Mouse (Mus musculus) lung, postnatal 0 days (tissue): ENCODE results near the gene Ift122. TPM values are rescaled to one million over a fixed set of nuclear protein-coding genes. Genes with fewer than 3 reads are reported as not detected.
A peak's percentile ranks its signal among the peaks of the same experiment; 100 is the strongest.
"Not testable (repeated sequence)": the region's sequence is repeated elsewhere in the genome, so short reads cannot be mapped to it uniquely, and the experiment has no call there.

Experiments
- ATAC-seq: fragments of 200-750 bp; cut with Nextera tagmentation; 2 replicates; pipeline ENCODE4 v1.8.0; 2017; ENCODE audit warnings: moderate library complexity
- DNase-seq: peaks from one replicate; pipeline ENCODE4 v3.0.0-alpha.2; 2016; ENCODE audit warnings: low spot score
- H3K27ac ChIP-seq: fragments of 300-500 bp; sonication (generic); 2 replicates; pipeline ENCODE4 v1.5.1; 2014; ENCODE audit warnings: antibody characterized with exemption, mild to moderate bottlenecking, low read length, mixed read lengths
- H3K27me3 ChIP-seq: fragments of 300-500 bp; sonication (generic); replicated peaks from 2 replicates; pipeline ENCODE4 v1.6.1; 2014; ENCODE audit warnings: low read length, mixed read lengths; ENCODE audit not compliant: insufficient read depth
- H3K36me3 ChIP-seq: fragments of 300-500 bp; sonication (generic); 2 replicates; pipeline ENCODE4 v1.6.1; 2014; ENCODE audit warnings: low read length, mixed read lengths; ENCODE audit not compliant: insufficient read depth
- H3K4me1 ChIP-seq: fragments of 300-500 bp; sonication (generic); 2 replicates; pipeline ENCODE4 v1.6.1; 2014; ENCODE audit warnings: antibody characterized with exemption, low read depth, low read length, mixed read lengths; ENCODE audit not compliant: insufficient read depth
- H3K4me2 ChIP-seq: fragments of 300-500 bp; sonication (generic); replicated peaks from 2 replicates; pipeline ENCODE4 v1.6.1; 2014; ENCODE audit warnings: low read depth, mild to moderate bottlenecking, low read length, moderate library complexity, mixed read lengths
- H3K4me3 ChIP-seq: fragments of 300-500 bp; sonication (generic); 2 replicates; pipeline ENCODE4 v1.5.1; 2014; ENCODE audit warnings: low read depth, low read length
- H3K9ac ChIP-seq: fragments of 300-500 bp; sonication (generic); replicated peaks from 2 replicates; pipeline ENCODE4 v1.6.1; 2014; ENCODE audit warnings: low read depth, mild to moderate bottlenecking
- H3K9me3 ChIP-seq: fragments of 300-500 bp; sonication (generic); 2 replicates; pipeline ENCODE4 v1.6.1; 2016; ENCODE audit warnings: low read length, mixed read lengths
- CTCF ChIP-seq: IDR thresholded peaks from 2 replicates; pipeline ENCODE4 v1.5.1; 2016; ENCODE audit warnings: antibody characterized with exemption, mild to moderate bottlenecking
- EP300 ChIP-seq: IDR thresholded peaks from 2 replicates; pipeline ENCODE4 v1.6.1; 2016; ENCODE audit warnings: antibody characterized with exemption, mild to moderate bottlenecking, control low read depth
- WGBS: fragments of 180-500 bp; shearing (Covaris S2); extraction: QIAGEN DNeasy Blood & Tissue Kit; methylation state at CpG from one replicate; pipeline ENCODE4 v1.1.7; 2014; 5-methylcytosine and 5-hydroxymethylcytosine counted together
- polyA plus RNA-seq: library from polyadenylated mRNA; unstranded; fragments of >200 nt; fragmentation: Nextera tagmentation; extraction: Ambion mirVana; gene quantifications from 2 replicates; pipeline ENCODE4 v1.2.1, GENCODE M21; 2015

Gene Ift122
- polyA plus RNA-seq, 1 experiment from 2014 or later: 8.3 TPM

DNA sequence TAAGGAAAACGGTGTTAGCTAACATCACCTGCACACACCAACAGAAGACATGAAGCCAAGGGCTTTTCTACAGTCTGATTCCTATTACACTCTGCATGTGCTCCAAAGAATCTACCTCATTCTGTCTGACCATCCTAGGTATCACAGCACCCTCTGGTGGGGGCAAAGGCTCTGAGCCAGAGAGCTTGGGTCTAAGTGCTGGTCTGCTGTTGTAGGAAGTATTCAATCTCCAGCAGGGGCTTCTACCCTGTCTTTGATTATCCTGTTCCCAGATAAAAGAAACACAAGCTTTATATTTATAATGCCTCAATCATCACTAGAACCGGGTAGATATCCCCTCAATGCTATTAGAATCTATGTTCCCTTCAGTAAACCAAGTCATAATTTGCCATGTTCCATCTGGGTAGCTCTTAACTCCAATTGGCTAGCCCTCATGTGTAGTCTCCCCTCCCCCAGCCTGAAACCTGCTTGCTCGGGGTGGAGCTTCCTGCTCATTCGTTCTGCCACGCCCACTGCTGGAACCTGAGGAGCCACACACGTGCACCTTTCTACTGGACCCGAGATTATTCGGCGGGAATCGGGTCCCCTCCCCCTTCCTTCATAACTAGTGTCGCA, 29.3 kb upstream of the Ift122 start:
- peak; percentile 80 for TF ChIP-seq CTCF
- not testable (repeated sequence) for H3K27me3 ChIP-seq, H3K9ac ChIP-seq, H3K27ac ChIP-seq, H3K9me3 ChIP-seq, H3K4me1 ChIP-seq, H3K36me3 ChIP-seq
- ATAC-seq (peak; percentile 95), DNase-seq (peak; percentile 82)
- 10% methylated on average over 3 of the region's 11 CpGs for WGBS
- H3K4me3 ChIP-seq: peak overlapping the region; percentile 8; the same call in 1 of the 2 replicates
- peak overlapping the region; percentile 36 for H3K4me2 ChIP-seq

- ATAC-seq: no peak
- DNase-seq: no peak
- no peak for TF ChIP-seq EP300
- TF ChIP-seq CTCF: no peak
- WGBS: 77% methylated on average over 6 of the region's 6 CpGs
- Histone ChIP-seq H3K9me3 (no peaks in the 10 kb centered on the region), H3K27ac (no peak overlapping the region), H3K9ac (no peak overlapping the region), H3K36me3 (no peaks in the 10 kb centered on the region), H3K4me1 (no peaks in the 10 kb centered on the region), H3K27me3 (no peaks in the 10 kb centered on the region), H3K4me3 (no peak overlapping the region), H3K4me2 (no peak overlapping the region)
Observed at GRCm38 (mm10) chr6:115830779-115831601, 22.3 kb upstream of the Ift122 start.

DNA sequence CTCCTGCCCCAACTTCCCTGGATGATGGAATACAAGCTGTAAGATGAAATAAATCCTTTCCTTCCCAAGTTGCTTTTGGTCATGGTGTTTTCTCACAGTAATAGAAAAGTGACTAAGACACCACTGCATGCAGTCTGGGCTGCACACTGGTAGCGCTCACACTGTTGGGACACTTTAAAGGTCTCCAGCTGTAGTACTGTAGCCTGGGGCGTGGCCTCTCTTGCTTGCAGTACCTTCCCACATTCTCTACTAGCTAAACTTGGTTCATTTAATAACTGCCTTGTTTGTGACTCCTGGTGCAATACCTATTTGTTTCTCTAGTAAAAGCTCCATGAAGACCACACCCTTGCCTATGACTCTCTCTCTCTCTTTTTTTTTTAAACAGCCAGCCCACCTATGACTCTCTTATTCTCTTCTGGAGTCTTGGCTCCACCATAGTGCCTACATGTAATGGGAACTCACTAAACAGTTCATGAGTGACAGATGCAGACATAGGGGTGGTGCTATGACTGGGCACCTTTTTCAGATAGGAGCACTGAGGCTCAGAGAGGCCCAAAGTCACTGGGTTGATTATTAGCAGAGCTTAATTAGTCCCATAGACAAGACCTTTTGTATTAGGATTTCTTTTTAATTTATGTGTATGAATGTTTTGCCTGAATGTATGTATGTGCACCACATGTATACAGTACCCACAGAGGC, 21.0 kb upstream of the Ift122 start:
- no peak overlapping the region for H3K9ac ChIP-seq
- WGBS: 85% methylated on average over 2 of the region's 2 CpGs
- no peak overlapping the region for H3K4me3 ChIP-seq
- no peak overlapping the region for H3K27ac ChIP-seq
- no peaks in the 10 kb centered on the region for H3K9me3 ChIP-seq
- ATAC-seq: no peak
- no peak overlapping the region for H3K4me2 ChIP-seq
- no peaks in the 10 kb centered on the region for H3K36me3 ChIP-seq
- no peak for DNase-seq
- no peaks in the 10 kb centered on the region for H3K27me3 ChIP-seq
- no peaks in the 10 kb centered on the region for H3K4me1 ChIP-seq
- TF ChIP-seq EP300: no peak
- no peak for TF ChIP-seq CTCF

- no peak for ATAC-seq
- H3K27ac ChIP-seq: no peak overlapping the region
- no peak overlapping the region for H3K4me3 ChIP-seq
- H3K4me1 ChIP-seq: peaks cover 4% of the 10 kb centered on the region; the same call in 1 of the 2 replicates
- no peaks in the 10 kb centered on the region for H3K9me3 ChIP-seq
- no peak overlapping the region for H3K9ac ChIP-seq
- no peak for DNase-seq
- no peaks in the 10 kb centered on the region for H3K27me3 ChIP-seq
- no peak overlapping the region for H3K4me2 ChIP-seq
- TF ChIP-seq EP300 (no peak), CTCF (no peak)
- no peaks in the 10 kb centered on the region for H3K36me3 ChIP-seq
Observed at GRCm38 (mm10) chr6:115833861-115834260, 19.4 kb upstream of the Ift122 start.

- TF ChIP-seq EP300 (no peak), CTCF (no peak; the same call in 1 of the 2 replicates)
- 2% methylated on average over 19 of the region's 19 CpGs for WGBS
- peak within 1 kb of the TSS; percentile 23; the same call in 1 of the 2 replicates for H3K9ac ChIP-seq
- no peaks in the 10 kb centered on the region for H3K9me3 ChIP-seq
- DNase-seq (peak; percentile 94), ATAC-seq (peak; percentile 97)
- peak within 1 kb of the TSS; percentile 62 for H3K4me2 ChIP-seq
- peak within 1 kb of the TSS; percentile 30 for H3K4me3 ChIP-seq
- no peaks in the 10 kb centered on the region for H3K27me3 ChIP-seq
- no peaks in the 10 kb centered on the region for H3K36me3 ChIP-seq
- peaks cover 4% of the 10 kb centered on the region; the same call in 1 of the 2 replicates for H3K4me1 ChIP-seq
- 0 out of 2 replicates have a peak within 1 kb of the TSS, but pooled peaks have one; percentile 26 for H3K27ac ChIP-seq
Observed at GRCm38 (mm10) chr6:115838161-115838597, 15.1 kb upstream of the Ift122 start, which contains the start of gene Efcab12. TSS of gene Efcab12 (minus strand) at chr6:115838412.

DNA sequence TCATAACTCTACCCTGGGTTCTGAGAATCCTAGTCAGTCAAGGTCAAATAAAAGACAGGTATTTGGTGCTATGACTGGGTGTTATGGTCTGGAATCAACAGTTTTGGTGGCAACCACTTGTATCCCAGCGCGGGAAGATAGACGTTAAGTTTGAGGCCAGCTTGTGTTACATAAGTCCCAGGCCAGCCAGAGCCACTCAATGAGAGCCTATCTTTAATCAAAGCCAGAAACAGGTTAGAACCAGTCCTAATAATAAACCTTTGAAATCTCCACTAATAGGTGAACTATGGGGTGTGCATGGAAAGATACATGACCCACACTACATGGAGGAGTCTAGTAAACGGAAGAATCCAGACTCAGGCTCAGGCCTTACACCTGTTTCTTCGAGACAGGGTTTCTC, 14.5 kb upstream of the Ift122 start:
- H3K4me3 ChIP-seq: peak overlapping the region; percentile 30; the same call in 1 of the 2 replicates
- no peak for DNase-seq
- peak overlapping the region; percentile 62 for H3K4me2 ChIP-seq
- no peak overlapping the region for H3K9ac ChIP-seq
- peaks cover 4% of the 10 kb centered on the region; the same call in 1 of the 2 replicates for H3K4me1 ChIP-seq
- WGBS: 66% methylated on average over 5 of the region's 5 CpGs
- no peaks in the 10 kb centered on the region for H3K36me3 ChIP-seq
- no peak overlapping the region for H3K27ac ChIP-seq
- no peaks in the 10 kb centered on the region for H3K27me3 ChIP-seq
- no peaks in the 10 kb centered on the region for H3K9me3 ChIP-seq
- TF ChIP-seq EP300: no peak
- no peak for TF ChIP-seq CTCF
- peak; percentile 10; the same call in 1 of the 2 replicates for ATAC-seq
